Mouse (Mus musculus) testis, adult 2 months (tissue): ENCODE data around the gene Rgs12.

ENCODE experiments used
- CTCF ChIP-seq: fragments of 200-500 bp; IDR thresholded peaks from 2 replicates; pipeline ENCODE4 v1.5.1; 2012; ENCODE audit warnings: low read depth, mild to moderate bottlenecking, inconsistent platforms, low read length, moderate library complexity; ENCODE audit not compliant: control insufficient read depth, insufficient read depth, insufficient replicate concordance
- POLR2A ChIP-seq: fragments of 200-500 bp; IDR thresholded peaks from 2 replicates; pipeline ENCODE4 v1.6.1; 2012; ENCODE audit warnings: low read depth, mild to moderate bottlenecking, inconsistent platforms, low read length, moderate library complexity; ENCODE audit not compliant: control insufficient read depth

GRCm38 (mm10) chr5:34965531-34965930 is 16.3 kb downstream of the Rgs12 start:
- TF ChIP-seq CTCF: no peak
- no peak for TF ChIP-seq POLR2A
